Mouse (Mus musculus) hindlimb bud, embryonic 11.5 days (tissue): ENCODE data around the gene Mthfd1l.

Source experiments
- DNase-seq: peaks from one replicate; pipeline ENCODE4 v3.0.0-alpha.2; 2012; ENCODE audit warnings: low read depth, low spot score; ENCODE audit errors: extremely low spot score

Mthfd1l gene

GRCm38 (mm10) chr10:4078979-4079630 is 106.2 kb downstream of the Mthfd1l start:
- DNase-seq: no peak

- DNase-seq: no peak
Measured at GRCm38 (mm10) chr10:4079643-4080244, 106.8 kb downstream of the Mthfd1l start.

- DNase-seq: no peak
Measured at GRCm38 (mm10) chr10:4083609-4084008, 110.7 kb downstream of the Mthfd1l start.

GRCm38 (mm10) chr10:4084907-4085306 is 112.0 kb downstream of the Mthfd1l start:
- DNase-seq: no peak

- DNase-seq: no peak
Measured at GRCm38 (mm10) chr10:4085363-4086141, 112.6 kb downstream of the Mthfd1l start.

GRCm38 (mm10) chr10:4087563-4087962 is 114.6 kb downstream of the Mthfd1l start:
- no peak for DNase-seq

GRCm38 (mm10) chr10:4088744-4089414 is 116.0 kb downstream of the Mthfd1l start:
- no peak for DNase-seq

- DNase-seq: no peak
Measured at GRCm38 (mm10) chr10:4089885-4090284, 117.0 kb downstream of the Mthfd1l start.

- DNase-seq: no peak
Measured at GRCm38 (mm10) chr10:4092990-4093389, 120.1 kb downstream of the Mthfd1l start.

- DNase-seq: no peak
Measured at GRCm38 (mm10) chr10:4094093-4094817, 121.3 kb downstream of the Mthfd1l start.

GRCm38 (mm10) chr10:4096151-4096550 is 123.2 kb downstream of the Mthfd1l start:
- DNase-seq: no peak

- DNase-seq: no peak
Measured at GRCm38 (mm10) chr10:4100007-4100406, 127.1 kb downstream of the Mthfd1l start.

- no peak for DNase-seq
Measured at GRCm38 (mm10) chr10:4105676-4106528, 133.0 kb downstream of the Mthfd1l start.

- DNase-seq: no peak
Measured at GRCm38 (mm10) chr10:4107661-4108338, 134.9 kb downstream of the Mthfd1l start.

GRCm38 (mm10) chr10:4108462-4108861 is 135.5 kb downstream of the Mthfd1l start:
- DNase-seq: no peak

GRCm38 (mm10) chr10:4111095-4111794 is 138.3 kb downstream of the Mthfd1l start:
- DNase-seq: no peak

GRCm38 (mm10) chr10:4111795-4112139 is 138.8 kb downstream of the Mthfd1l start:
- no peak for DNase-seq

GRCm38 (mm10) chr10:4112611-4113327 is 139.9 kb downstream of the Mthfd1l start:
- no peak for DNase-seq
